Mouse (Mus musculus): ENCODE results near the gene Ppp1r12b. TPM values are rescaled to one million over a fixed set of nuclear protein-coding genes. Genes with fewer than 3 reads are reported as not detected.

Ppp1r12b gene
- total and polyA plus RNA-seq, 3 experiments, result 0.64 to 1.8 (median 1.6) TPM

DNA sequence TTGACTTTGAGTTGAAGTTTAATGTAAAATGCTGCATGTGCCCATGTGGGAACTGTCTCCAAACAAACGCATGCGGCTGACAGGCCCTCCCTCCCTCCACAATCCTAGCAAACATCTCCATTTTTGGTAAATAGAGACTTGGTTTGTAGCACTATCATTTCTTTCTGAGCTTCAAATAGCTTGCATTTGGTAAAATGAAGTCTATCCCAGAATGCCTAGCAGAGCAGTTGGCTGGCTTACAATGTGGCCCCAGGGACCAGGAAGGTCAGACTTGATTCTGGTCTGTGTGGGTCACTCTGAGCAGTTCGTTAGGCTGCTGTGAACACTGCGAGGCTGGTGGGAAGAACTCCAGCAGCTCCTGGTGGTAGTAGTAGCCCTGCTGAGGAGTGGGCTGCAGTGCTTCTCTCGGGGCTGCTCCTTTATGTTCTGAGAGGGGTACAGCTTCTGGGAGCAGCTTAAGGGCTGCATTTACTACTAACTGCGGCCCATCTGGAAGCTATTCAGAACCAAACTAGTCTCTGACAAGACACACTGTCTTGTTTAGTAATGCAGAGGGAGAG, 180.9 kb downstream of the Ppp1r12b start:
- H3K36me3 ChIP-seq (replicated peaks in 1 of 2; ENCODE audit: control insufficient read depth in 1 of 2, insufficient read depth in 1 of 2, low read length in 1 of 2), result no peaks in the 10 kb centered on the region
- H3K27ac ChIP-seq (ENCODE audit: insufficient read depth, low read depth), result no peak overlapping the region
- TF ChIP-seq MAFK (IDR thresholded peaks at IDR 0.05; ENCODE audit: insufficient replicate concordance, low read length) (no peak), POLR2AphosphoS2 (IDR thresholded peaks at IDR 0.05; ENCODE audit: low read depth, low read length) (no peak)
- in situ Hi-C loops (cut with MboI; ENCODE audit: low pct_ligation_motif_present, low pct_unique_long_range_greater_than_20kb, low sequenced_read_pairs) (no loop called here), dilution Hi-C loops (cut with MboI; ENCODE audit: extremely low pct_ligation_motif_present, extremely low pct_unique_long_range_greater_than_20kb, low sequenced_read_pairs) (no loop called here)
- H3K79me2 ChIP-seq (replicated peaks; ENCODE audit: control insufficient read depth, extremely low read depth, insufficient read depth, poor library complexity, severe bottlenecking), result no peaks in the 10 kb centered on the region
- H3K9ac ChIP-seq (ENCODE audit: insufficient read depth, low read depth), result no peak overlapping the region
- no peak overlapping the region for H3K4me2 ChIP-seq (ENCODE audit: insufficient read depth, low read depth, poor library complexity, severe bottlenecking)
- no peak for DNase-seq (ENCODE audit: extremely low read depth)
- peaks cover 2 to 23% of the 10 kb centered on the region in 2 experiments; a peak in 3 of 4 replicates for H3K4me1 ChIP-seq (ENCODE audit: control insufficient read depth in 1 of 2, insufficient read depth in 2 of 2)
- H3K27me3 ChIP-seq (replicated peaks), result no peaks in the 10 kb centered on the region
- no peaks in the 10 kb centered on the region for H3K9me3 ChIP-seq (replicated peaks; ENCODE audit: low read length)
- no peak overlapping the region for H3K4me3 ChIP-seq (replicated peaks in 1 of 3; ENCODE audit: low read depth in 2 of 3, low read length in 2 of 3, poor library complexity in 1 of 3)

GRCm38 (mm10) chr1:134774247-134774646, 181.5 kb downstream of the Ppp1r12b start:
- Histone ChIP-seq H3K9me3 (replicated peaks; ENCODE audit: low read length) (no peaks in the 10 kb centered on the region), H3K9ac (ENCODE audit: insufficient read depth, low read depth) (no peak overlapping the region), H3K4me1 (ENCODE audit: control insufficient read depth in 1 of 2, insufficient read depth in 2 of 2) (peaks cover 2 to 23% of the 10 kb centered on the region in 2 experiments; a peak in 3 of 4 replicates), H3K27ac (ENCODE audit: insufficient read depth, low read depth) (no peak overlapping the region), H3K4me3 (replicated peaks in 1 of 3; ENCODE audit: low read depth in 2 of 3, low read length in 2 of 3, poor library complexity in 1 of 3) (no peak overlapping the region), H3K36me3 (replicated peaks in 1 of 2; ENCODE audit: control insufficient read depth in 1 of 2, insufficient read depth in 1 of 2, low read length in 1 of 2) (no peaks in the 10 kb centered on the region), H3K4me2 (ENCODE audit: insufficient read depth, low read depth, poor library complexity, severe bottlenecking) (no peak overlapping the region), H3K27me3 (replicated peaks) (no peaks in the 10 kb centered on the region), H3K79me2 (replicated peaks; ENCODE audit: control insufficient read depth, extremely low read depth, insufficient read depth, poor library complexity, severe bottlenecking) (no peaks in the 10 kb centered on the region)
- DNase-seq (ENCODE audit: extremely low read depth), result no peak
- dilution Hi-C loops (cut with MboI; ENCODE audit: extremely low pct_ligation_motif_present, extremely low pct_unique_long_range_greater_than_20kb, low sequenced_read_pairs) (no loop called here), in situ Hi-C loops (cut with MboI; ENCODE audit: low pct_ligation_motif_present, low pct_unique_long_range_greater_than_20kb, low sequenced_read_pairs) (no loop called here)
- TF ChIP-seq ELF1 (IDR thresholded peaks at IDR 0.05; ENCODE audit: low read depth, low read length) (no peak), RCOR1 (conservative IDR thresholded peaks at IDR 0.05; ENCODE audit: low read depth, low read length) (no peak), USF1 (IDR thresholded peaks at IDR 0.05; ENCODE audit: low read depth, low read length) (no peak), SIN3A (IDR thresholded peaks at IDR 0.05; ENCODE audit: low read length) (no peak), ZC3H11A (IDR thresholded peaks at IDR 0.05; ENCODE audit: low read depth, low read length) (no peak), TCF12 (IDR thresholded peaks at IDR 0.05; ENCODE audit: low read depth, low read length) (no peak), JUN (IDR thresholded peaks at IDR 0.05; ENCODE audit: insufficient read depth, low read depth, low read length) (no peak), SMC3 (IDR thresholded peaks at IDR 0.05; ENCODE audit: low read depth, low read length) (no peak)

DNA sequence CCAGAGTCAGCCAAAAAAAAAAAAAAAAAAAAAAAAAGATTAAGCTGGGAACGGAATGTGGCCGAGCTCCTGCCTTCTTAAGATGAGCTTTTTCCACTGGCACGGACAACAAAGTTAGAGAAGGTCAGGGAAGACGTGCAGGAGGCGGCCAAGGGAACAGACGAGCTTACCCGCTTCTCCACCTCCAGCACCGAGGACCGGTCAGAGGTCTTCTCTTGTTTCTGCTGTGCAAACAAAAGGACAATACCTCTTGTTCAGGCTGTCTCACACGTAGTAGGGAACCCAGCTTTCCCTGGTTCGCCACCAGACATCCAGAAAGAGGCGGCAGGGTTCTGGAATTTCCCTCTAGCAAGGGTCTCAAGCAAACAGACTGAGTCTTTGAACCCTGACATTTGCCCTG, 182.5 kb downstream of the Ppp1r12b start:
- TF ChIP-seq ZC3H11A (IDR thresholded peaks at IDR 0.05; ENCODE audit: low read depth, low read length), result no peak
- TF ChIP-seq CHD2 (IDR thresholded peaks at IDR 0.05; ENCODE audit: low read length), result no peak
- no peak for TF ChIP-seq ETS1 (conservative IDR thresholded peaks at IDR 0.05; ENCODE audit: low read depth, low read length)
- no peak for TF ChIP-seq BHLHE40 (IDR thresholded peaks at IDR 0.05; ENCODE audit: low read depth, low read length)
- no peak for TF ChIP-seq POLR2AphosphoS2 (IDR thresholded peaks at IDR 0.05; ENCODE audit: low read depth, low read length)
- no peak for TF ChIP-seq POLR2A (IDR thresholded peaks at IDR 0.05; ENCODE audit: low read depth, low read length)
- no peak for TF ChIP-seq MAZ (IDR thresholded peaks at IDR 0.05; ENCODE audit: low read depth, low read length)
- no peak for TF ChIP-seq MXI1 (IDR thresholded peaks at IDR 0.05; ENCODE audit: low read depth, low read length)
- no peak for TF ChIP-seq ZMIZ1 (IDR thresholded peaks at IDR 0.05; ENCODE audit: low read depth, low read length)
- TF ChIP-seq MAFK (IDR thresholded peaks at IDR 0.05; ENCODE audit: insufficient replicate concordance, low read length), result no peak
- no peak for TF ChIP-seq IRF4 (IDR thresholded peaks at IDR 0.05; ENCODE audit: low read depth, low read length)
- TF ChIP-seq UBTF (IDR thresholded peaks at IDR 0.05; ENCODE audit: low read depth, low read length), result no peak
- no peak for TF ChIP-seq E2F4 (IDR thresholded peaks at IDR 0.05; ENCODE audit: insufficient replicate concordance, low read depth, low read length)
- TF ChIP-seq USF1 (IDR thresholded peaks at IDR 0.05; ENCODE audit: low read depth, low read length), result no peak
- TF ChIP-seq MAX (IDR thresholded peaks at IDR 0.05; ENCODE audit: low read length), result no peak
- H3K27me3 ChIP-seq (replicated peaks), result no peaks in the 10 kb centered on the region
- no peaks in the 10 kb centered on the region for H3K9me3 ChIP-seq (replicated peaks; ENCODE audit: low read length)
- H3K4me1 ChIP-seq (ENCODE audit: control insufficient read depth in 1 of 2, insufficient read depth in 2 of 2), result peaks cover 2 to 22% of the 10 kb centered on the region in 2 experiments; a peak in 3 of 4 replicates
- H3K79me2 ChIP-seq (replicated peaks; ENCODE audit: control insufficient read depth, extremely low read depth, insufficient read depth, poor library complexity, severe bottlenecking), result no peaks in the 10 kb centered on the region
- no peak overlapping the region for H3K27ac ChIP-seq (ENCODE audit: insufficient read depth, low read depth)
- in situ Hi-C loops (cut with MboI; ENCODE audit: low pct_ligation_motif_present, low pct_unique_long_range_greater_than_20kb, low sequenced_read_pairs) (no loop called here), dilution Hi-C loops (cut with MboI; ENCODE audit: extremely low pct_ligation_motif_present, extremely low pct_unique_long_range_greater_than_20kb, low sequenced_read_pairs) (no loop called here)
- no peak overlapping the region for H3K4me3 ChIP-seq (replicated peaks in 1 of 3; ENCODE audit: low read depth in 2 of 3, low read length in 2 of 3, poor library complexity in 1 of 3)
- no peak overlapping the region for H3K4me2 ChIP-seq (ENCODE audit: insufficient read depth, low read depth, poor library complexity, severe bottlenecking)
- no peaks in the 10 kb centered on the region for H3K36me3 ChIP-seq (replicated peaks in 1 of 2; ENCODE audit: control insufficient read depth in 1 of 2, insufficient read depth in 1 of 2, low read length in 1 of 2)
- no peak overlapping the region for H3K9ac ChIP-seq (ENCODE audit: insufficient read depth, low read depth)
- no peak for DNase-seq (ENCODE audit: extremely low read depth)

Measured in CH12.LX (cell line).